Mouse (Mus musculus) heart, embryonic 14.5 days (tissue): ENCODE data around the gene Bcl7b. TPM values are rescaled to one million over a fixed set of nuclear protein-coding genes. Genes with fewer than 3 reads are reported as not detected.
A peak's percentile ranks its signal among the peaks of the same experiment; 100 is the strongest.

Experiments used
- ATAC-seq: fragments of 200-750 bp; cut with Nextera tagmentation; 2 replicates; pipeline ENCODE4 v1.8.0; 2017; ENCODE audit warnings: low read depth, moderate TSS enrichment; ENCODE audit not compliant: insufficient number of reproducible peaks, insufficient read depth, low FRiP score
- H3K27ac ChIP-seq, 2 experiments: fragments of 200-500 bp in 1 of 2; fragments of 300-500 bp in 1 of 2; sonication (generic) in 1 of 2; replicated peaks in 1 of 2; 2 replicates each; pipeline ENCODE4 v1.5.1; 2012 to 2014; ENCODE audit warnings: low read depth in 2 of 2, low read length in 2 of 2, control low read depth in 1 of 2, mild to moderate bottlenecking in 1 of 2, mixed read lengths in 1 of 2; ENCODE audit not compliant: control insufficient read depth in 1 of 2, insufficient read depth in 1 of 2
- H3K27me3 ChIP-seq: fragments of 300-500 bp; sonication (generic); 2 replicates; pipeline ENCODE4 v1.6.1; 2014; ENCODE audit warnings: mild to moderate bottlenecking, low read length, control low read depth; ENCODE audit not compliant: control insufficient read depth, insufficient read depth
- H3K36me3 ChIP-seq: fragments of 300-500 bp; sonication (generic); 2 replicates; pipeline ENCODE4 v1.6.1; 2014; ENCODE audit warnings: mild to moderate bottlenecking, control low read depth, low read length, mixed read lengths; ENCODE audit not compliant: control insufficient read depth, insufficient read depth
- H3K4me1 ChIP-seq, 2 experiments: fragments of 200-500 bp in 1 of 2; fragments of 300-500 bp in 1 of 2; sonication (generic) in 1 of 2; 2 replicates each; pipeline ENCODE4 v1.6.1; 2012 to 2014; ENCODE audit warnings: low read length in 2 of 2, control low read depth in 1 of 2, mixed read lengths in 1 of 2; ENCODE audit not compliant: control insufficient read depth in 2 of 2, insufficient read depth in 2 of 2
- H3K4me2 ChIP-seq: fragments of 300-500 bp; sonication (generic); 2 replicates; pipeline ENCODE4 v1.6.1; 2014; ENCODE audit warnings: mild to moderate bottlenecking, low read length
- H3K4me3 ChIP-seq, 2 experiments: fragments of 200-500 bp in 1 of 2; fragments of 300-500 bp in 1 of 2; sonication (generic) in 1 of 2; 2 replicates each; pipeline ENCODE4 v1.5.1; 2012 to 2014; ENCODE audit warnings: low read length in 2 of 2, mild to moderate bottlenecking in 2 of 2, control low read depth in 1 of 2, low read depth in 1 of 2, moderate library complexity in 1 of 2; ENCODE audit not compliant: control insufficient read depth in 1 of 2, insufficient read depth in 1 of 2
- H3K9ac ChIP-seq: fragments of 300-500 bp; sonication (generic); 2 replicates; pipeline ENCODE4 v1.6.1; 2014; ENCODE audit warnings: mild to moderate bottlenecking, low read length
- H3K9me3 ChIP-seq: fragments of 300-500 bp; sonication (generic); 2 replicates; pipeline ENCODE4 v1.6.1; 2016; ENCODE audit warnings: low read length, control low read depth; ENCODE audit not compliant: control insufficient read depth
- WGBS: fragments of 180-500 bp; shearing (Covaris S2); extraction: QIAGEN DNeasy Blood & Tissue Kit; methylation state at CpG from one replicate; pipeline ENCODE4 v1.1.7; 2014; 5-methylcytosine and 5-hydroxymethylcytosine counted together
- polyA plus RNA-seq: library from polyadenylated mRNA; unstranded; fragments of >200 nt; fragmentation: Nextera tagmentation; extraction: Ambion mirVana; gene quantifications from 2 replicates; pipeline ENCODE4 v1.2.1, GENCODE M21; 2014

The Bcl7b gene
- polyA plus RNA-seq, 1 experiment from 2014 or later: 41.4 TPM

GRCm38 (mm10) chr5:135156496-135156895 lies 11.6 kb upstream of the Bcl7b start:
- ATAC-seq: no peak
- 94% methylated on average over 4 of the region's 4 CpGs for WGBS

GRCm38 (mm10) chr5:135161221-135161620 lies 6.9 kb upstream of the Bcl7b start:
- WGBS: 91% methylated on average over 4 of the region's 4 CpGs
- no peaks in the 10 kb centered on the region for H3K4me1 ChIP-seq
- ATAC-seq: no peak
- H3K9ac ChIP-seq: no peak overlapping the region
- no peak overlapping the region for H3K27ac ChIP-seq
- no peaks in the 10 kb centered on the region for H3K27me3 ChIP-seq
- H3K9me3 ChIP-seq: no peaks in the 10 kb centered on the region
- H3K36me3 ChIP-seq: peaks cover 76% of the 10 kb centered on the region
- H3K4me2 ChIP-seq: no peak overlapping the region
- H3K4me3 ChIP-seq: no peak overlapping the region

More at GRCm38 (mm10) chr5:135156496-135156895, 11.6 kb upstream of the Bcl7b start:
- Histone ChIP-seq H3K4me2 (no peak overlapping the region), H3K27me3 (no peaks in the 10 kb centered on the region), H3K4me1 (no peaks in the 10 kb centered on the region), H3K9me3 (no peaks in the 10 kb centered on the region), H3K36me3 (peaks cover 89% of the 10 kb centered on the region), H3K9ac (no peak overlapping the region), H3K4me3 (no peak overlapping the region), H3K27ac (no peak overlapping the region)

GRCm38 (mm10) chr5:135161650-135162049 lies 6.4 kb upstream of the Bcl7b start:
- H3K4me2 ChIP-seq: no peak overlapping the region
- H3K4me3 ChIP-seq: no peak overlapping the region
- WGBS: 73% methylated on average over 7 of the region's 7 CpGs
- no peak overlapping the region for H3K9ac ChIP-seq
- no peaks in the 10 kb centered on the region for H3K4me1 ChIP-seq
- no peak for ATAC-seq
- H3K9me3 ChIP-seq: no peaks in the 10 kb centered on the region
- H3K36me3 ChIP-seq: peaks cover 72% of the 10 kb centered on the region
- H3K27me3 ChIP-seq: no peaks in the 10 kb centered on the region
- H3K27ac ChIP-seq: no peak overlapping the region

GRCm38 (mm10) chr5:135162361-135162760 lies 5.7 kb upstream of the Bcl7b start:
- Histone ChIP-seq H3K9me3 (no peaks in the 10 kb centered on the region), H3K4me2 (no peak overlapping the region), H3K4me3 (no peak overlapping the region), H3K9ac (no peak overlapping the region), H3K36me3 (peaks cover 65% of the 10 kb centered on the region), H3K27ac (no peak overlapping the region), H3K27me3 (no peaks in the 10 kb centered on the region), H3K4me1 (no peaks in the 10 kb centered on the region)
- 94% methylated on average over 8 of the region's 8 CpGs for WGBS
- ATAC-seq: no peak

GRCm38 (mm10) chr5:135162821-135163220 lies 5.3 kb upstream of the Bcl7b start:
- ATAC-seq: no peak
- no peaks in the 10 kb centered on the region for H3K9me3 ChIP-seq
- H3K4me3 ChIP-seq: no peak overlapping the region
- H3K36me3 ChIP-seq: peaks cover 61% of the 10 kb centered on the region
- H3K4me1 ChIP-seq: peaks cover 0 to under 1% of the 10 kb centered on the region in 2 experiments; a peak in 1 of 4 replicates
- H3K27ac ChIP-seq: no peak overlapping the region
- WGBS: 86% methylated on average over 6 of the region's 6 CpGs
- H3K27me3 ChIP-seq: no peaks in the 10 kb centered on the region
- H3K9ac ChIP-seq: no peak overlapping the region
- H3K4me2 ChIP-seq: no peak overlapping the region

- Histone ChIP-seq H3K36me3 (peaks cover 40% of the 10 kb centered on the region), H3K9ac (no peak overlapping the region), H3K9me3 (no peaks in the 10 kb centered on the region), H3K27me3 (no peaks in the 10 kb centered on the region), H3K4me3 (no peak overlapping the region), H3K4me2 (no peak overlapping the region), H3K27ac (no peak overlapping the region), H3K4me1 (peaks cover 4 to 5% of the 10 kb centered on the region in 2 experiments; a peak in 3 of 4 replicates)
- WGBS: 82% methylated on average over 4 of the region's 4 CpGs
- no peak for ATAC-seq
Measured at GRCm38 (mm10) chr5:135166909-135167308, 1.2 kb upstream of the Bcl7b start.

- H3K4me2 ChIP-seq: peak overlapping the region; percentile 60; the same call in 1 of the 2 replicates
- no peak overlapping the region for H3K4me3 ChIP-seq
- no peaks in the 10 kb centered on the region for H3K9me3 ChIP-seq
- no peak overlapping the region for H3K27ac ChIP-seq
- H3K4me1 ChIP-seq: peaks cover 4 to 5% of the 10 kb centered on the region in 2 experiments; a peak in 3 of 4 replicates
- H3K36me3 ChIP-seq: peaks cover 40% of the 10 kb centered on the region
- no peaks in the 10 kb centered on the region for H3K27me3 ChIP-seq
- WGBS: 93% methylated on average over 4 of the region's 4 CpGs
- H3K9ac ChIP-seq: no peak overlapping the region
- no peak for ATAC-seq
Measured at GRCm38 (mm10) chr5:135167469-135167868, 614 bp upstream of the Bcl7b start.

- Histone ChIP-seq H3K27ac (peak overlapping the region; percentile 16 to 98; a peak in 2 of 4 replicates), H3K4me3 (peak overlapping the region; percentile 57 to 76), H3K36me3 (peaks cover 46% of the 10 kb centered on the region), H3K4me1 (peaks cover 4 to 5% of the 10 kb centered on the region in 2 experiments; a peak in 3 of 4 replicates), H3K4me2 (peak overlapping the region; percentile 96), H3K9ac (peak overlapping the region; percentile 93), H3K9me3 (no peaks in the 10 kb centered on the region), H3K27me3 (no peaks in the 10 kb centered on the region)
- ATAC-seq: no peak
- 94% methylated on average over 5 of the region's 5 CpGs for WGBS
Measured at GRCm38 (mm10) chr5:135169479-135169878, 1.4 kb downstream of the Bcl7b start.
